Mouse (Mus musculus) heart, postnatal 0 days (tissue): ENCODE measurements around the gene Platr17.
"Not testable (repeated sequence)": the region's sequence is repeated elsewhere in the genome, so short reads cannot be mapped to it uniquely, and the experiment has no call there.

Experiments
- CTCF ChIP-seq: IDR thresholded peaks from 2 replicates; pipeline ENCODE4 v1.5.1; 2016; ENCODE audit warnings: antibody characterized with exemption, control low read depth, low read depth
- EP300 ChIP-seq: IDR thresholded peaks from 2 replicates; pipeline ENCODE4 v1.6.1; 2016; ENCODE audit warnings: antibody characterized with exemption, low read depth

GRCm38 (mm10) chr17:33887802-33888201 lies 17.1 kb upstream of the Platr17 start:
- TF ChIP-seq CTCF, EP300: not testable (repeated sequence)
